Mouse (Mus musculus) right cerebral cortex, postnatal 10 days (tissue): ENCODE measurements at regions not wholly inside any gene's neighbourhood (a gene's known extent, or its start where the extent isn't known, plus 50 kb on each side); places are given as distances from the start of the nearest gene placed in this dataset.
A peak's percentile ranks its signal among the peaks of the same experiment; 100 is the strongest.

ENCODE experiments used
- DNase-seq, 2 experiments: peaks; one replicate each; pipeline ENCODE4 v3.0.0; 2021; ENCODE audit warnings: low spot score in 2 of 2

- DNase-seq = peak in 1 of 2 experiments; percentile 24
Observed at GRCm38 (mm10) chrX:78797642-78798041, 60.1 kb downstream of the Fam47c start.
